Mouse (Mus musculus) frontal cortex, postnatal 25 days (tissue): ENCODE results near the gene Mavs.
"Not testable (repeated sequence)": the region's sequence is repeated elsewhere in the genome, so short reads cannot be mapped to it uniquely, and the experiment has no call there.

Experiments
- DNase-seq, 2 experiments: peaks; one replicate each; pipeline ENCODE4 v3.0.0; 2022; ENCODE audit warnings: low spot score in 2 of 2

The Mavs gene

DNA sequence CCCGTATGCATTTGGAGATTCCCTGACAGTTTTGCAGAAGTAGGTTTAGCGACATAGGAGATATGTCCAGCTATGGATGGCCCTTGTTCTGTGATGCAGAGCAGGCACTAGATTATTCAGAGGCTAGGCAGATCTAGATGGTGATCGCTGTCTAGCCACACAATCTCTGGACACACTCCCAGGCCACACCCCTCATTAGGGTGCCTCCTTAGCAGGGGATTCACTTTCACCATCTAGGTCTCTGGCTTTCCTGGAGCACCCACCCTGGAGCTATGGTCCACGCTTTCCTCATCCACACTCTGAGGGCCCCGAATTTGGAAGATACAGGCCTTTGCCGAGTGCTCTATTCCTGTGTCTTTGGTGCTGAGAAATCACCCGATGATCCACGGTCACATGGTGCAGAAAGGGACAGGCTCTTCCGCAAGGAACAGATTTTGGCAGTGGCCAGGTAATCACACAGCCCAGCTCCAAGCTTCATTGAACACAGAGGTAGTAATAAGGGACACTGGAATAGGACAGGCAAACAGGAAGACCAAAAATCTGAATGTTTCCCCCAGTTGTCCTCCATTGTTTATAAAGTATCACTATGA, 22.7 kb upstream of the Mavs start:
- no peak for DNase-seq

DNA sequence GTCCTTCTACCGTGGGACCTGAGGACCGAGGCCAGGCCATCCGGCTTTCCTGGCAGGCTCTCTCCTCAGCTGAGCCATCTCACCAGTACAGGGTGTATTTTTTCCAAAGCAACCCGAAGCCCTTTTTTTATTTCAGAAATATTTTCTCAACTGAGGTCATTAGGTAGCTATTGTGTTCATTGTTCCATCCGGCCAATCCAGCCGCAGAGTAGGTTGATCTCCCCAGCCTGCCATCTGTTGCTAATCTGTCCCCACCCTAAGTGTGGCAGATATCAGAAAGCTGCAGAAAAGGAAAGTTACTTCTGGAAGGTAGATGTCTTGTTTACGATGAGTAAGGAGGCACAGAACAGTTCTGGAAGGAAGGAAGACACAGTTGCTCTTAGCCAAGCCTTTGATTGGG, 20.1 kb upstream of the Mavs start:
- no peak for DNase-seq

DNA sequence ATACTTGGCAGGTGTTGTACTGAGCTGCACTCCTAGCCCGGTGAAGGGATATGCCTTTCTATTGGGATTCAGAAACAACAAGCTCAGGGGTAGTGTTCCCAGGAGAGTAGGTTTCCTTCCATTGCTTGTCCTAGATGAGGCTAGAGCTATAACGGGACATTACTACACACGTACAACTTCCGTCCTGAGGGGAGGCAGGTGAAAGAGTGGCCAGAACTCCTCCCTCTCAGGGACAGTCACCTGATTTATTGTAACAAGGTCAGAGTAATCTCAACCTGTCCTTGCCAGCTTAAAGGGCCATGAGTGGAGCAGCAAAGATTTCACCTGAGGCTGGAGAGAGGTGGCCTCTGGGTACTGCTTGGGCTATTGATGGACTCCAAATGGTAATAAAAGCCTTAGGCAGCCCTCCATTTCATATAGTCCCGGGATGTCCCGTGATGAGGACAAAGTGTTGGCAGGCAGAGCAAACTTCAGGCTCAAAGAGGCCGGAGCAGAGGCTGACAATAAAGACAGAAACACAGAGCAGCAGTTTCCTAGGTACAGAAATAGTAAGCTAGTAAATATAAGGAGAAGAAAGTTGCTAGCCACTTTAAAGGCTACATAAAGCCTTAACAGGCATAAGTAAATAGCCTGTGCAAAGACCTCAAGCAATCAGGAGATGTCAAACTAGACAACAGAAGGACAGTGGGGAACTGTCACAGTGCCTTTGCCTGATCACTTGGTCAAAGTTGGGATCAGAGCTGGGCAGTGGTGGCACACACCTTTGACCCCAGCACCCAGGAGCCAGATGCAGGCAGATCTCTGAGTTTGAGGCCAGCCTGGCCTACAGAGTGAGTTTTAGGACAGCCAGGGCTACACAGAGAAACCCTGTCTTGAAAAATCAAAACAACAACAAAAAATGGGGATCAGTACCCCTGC, 17.7 kb upstream of the Mavs start:
- no peak for DNase-seq

DNA sequence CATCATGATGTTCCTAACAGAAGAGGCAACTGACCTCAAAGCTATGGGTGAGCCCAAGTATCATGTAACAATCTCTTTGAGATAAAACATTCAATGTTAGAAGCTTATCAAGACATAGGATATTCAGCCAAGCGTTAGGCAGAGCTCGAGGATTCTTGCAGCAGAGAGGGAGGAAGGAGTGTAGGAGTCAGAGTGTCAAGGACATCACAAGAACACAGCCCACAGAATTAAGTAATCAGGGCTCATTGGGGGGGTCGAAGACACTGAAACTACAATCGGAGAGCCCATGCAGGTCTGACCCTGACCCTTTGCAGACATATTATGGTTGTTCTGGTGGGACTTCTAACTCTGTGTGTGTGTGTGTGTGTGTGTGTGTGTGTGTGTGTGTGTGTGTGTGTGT, 13.8 kb upstream of the Mavs start:
- no peak for DNase-seq

DNA sequence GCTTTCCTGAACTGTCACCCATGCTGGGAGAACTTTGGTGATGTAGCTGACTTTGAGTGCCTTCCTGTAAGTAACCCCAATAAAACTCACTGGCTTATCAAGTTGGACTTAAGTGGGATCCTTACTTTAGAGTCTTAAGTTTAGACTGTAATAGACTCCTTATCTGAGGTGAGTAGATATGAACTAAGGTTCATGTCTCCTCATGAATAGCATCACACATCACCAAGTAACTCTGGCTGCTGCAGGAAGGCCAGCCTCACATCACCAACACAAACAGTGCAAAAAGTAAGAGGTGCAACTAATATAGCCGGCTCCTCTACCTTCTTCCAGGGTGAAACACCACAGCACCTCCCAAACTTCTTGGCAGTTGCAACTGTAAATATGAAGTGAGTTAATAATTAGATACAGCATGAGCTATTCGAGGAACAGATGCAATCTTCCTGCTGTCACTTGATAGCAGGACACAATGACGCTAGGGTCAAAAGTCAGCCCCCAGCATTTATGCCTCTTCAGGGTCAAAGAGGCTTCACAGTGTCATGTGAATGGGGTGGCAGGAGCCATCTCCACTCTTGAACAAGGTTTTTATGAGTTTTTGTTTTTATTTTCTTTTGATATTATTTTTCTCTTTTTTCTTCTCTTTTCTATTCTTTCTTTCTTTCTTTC, 11.9 kb upstream of the Mavs start:
- no peak for DNase-seq

DNA sequence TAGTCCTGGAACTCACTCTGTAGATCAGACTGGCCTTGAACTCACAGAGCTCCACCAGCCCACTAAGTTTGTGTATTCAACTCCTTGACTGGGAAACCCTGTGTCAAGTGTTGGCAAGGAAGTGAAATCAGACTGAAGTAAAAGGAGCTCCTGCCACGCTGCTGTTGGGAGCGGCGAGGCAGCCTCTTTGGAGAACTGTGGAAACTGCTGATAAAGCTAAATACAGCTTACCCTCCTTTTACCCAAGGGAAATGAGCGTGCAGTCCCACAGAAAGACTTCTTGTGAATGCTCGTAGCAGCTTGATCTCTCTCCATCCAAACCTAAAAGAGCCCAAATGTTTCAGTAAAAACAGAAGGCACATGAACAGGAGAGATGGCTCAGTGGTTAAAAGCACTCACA, 11.3 kb upstream of the Mavs start:
- DNase-seq, result no peak

DNA sequence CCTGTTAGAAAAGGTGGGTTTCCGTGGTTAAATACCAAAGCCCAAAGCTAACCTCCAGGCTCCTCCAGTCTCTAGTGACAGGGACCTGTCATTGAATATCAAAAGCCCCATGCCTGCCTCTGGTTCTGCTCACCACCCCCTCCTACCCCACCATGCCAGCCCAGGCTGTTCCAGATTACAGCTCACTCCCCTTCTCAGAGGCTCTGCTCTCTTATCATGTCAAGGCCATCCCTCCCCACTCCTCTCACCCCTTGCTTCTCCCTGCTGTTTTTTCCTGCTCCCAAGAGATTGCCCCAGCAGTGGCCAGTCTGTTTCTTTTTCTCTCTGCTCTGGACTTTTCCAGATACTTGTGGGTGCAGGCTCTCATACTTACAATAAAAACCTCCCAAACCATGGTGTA, 10.3 kb upstream of the Mavs start:
- DNase-seq, result no peak

DNA sequence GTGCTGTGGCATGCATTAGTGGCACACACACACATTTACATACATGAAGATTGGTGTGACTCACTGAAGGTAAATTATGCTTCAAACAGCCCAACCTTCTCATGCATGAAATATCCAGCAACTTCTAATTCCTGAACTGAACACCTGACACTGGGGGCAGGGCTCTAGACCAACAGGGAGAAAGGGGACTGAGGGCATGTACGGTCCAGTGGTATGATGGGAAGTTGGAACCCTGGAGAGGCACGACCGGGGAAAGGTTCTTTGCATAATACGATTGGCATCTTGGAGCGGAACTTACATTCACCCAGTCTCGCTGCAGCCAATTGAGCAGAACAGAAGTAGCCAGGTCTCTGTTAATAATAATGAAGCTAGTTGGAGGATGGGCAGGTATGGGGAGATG, 8.7 kb upstream of the Mavs start:
- no peak for DNase-seq

DNA sequence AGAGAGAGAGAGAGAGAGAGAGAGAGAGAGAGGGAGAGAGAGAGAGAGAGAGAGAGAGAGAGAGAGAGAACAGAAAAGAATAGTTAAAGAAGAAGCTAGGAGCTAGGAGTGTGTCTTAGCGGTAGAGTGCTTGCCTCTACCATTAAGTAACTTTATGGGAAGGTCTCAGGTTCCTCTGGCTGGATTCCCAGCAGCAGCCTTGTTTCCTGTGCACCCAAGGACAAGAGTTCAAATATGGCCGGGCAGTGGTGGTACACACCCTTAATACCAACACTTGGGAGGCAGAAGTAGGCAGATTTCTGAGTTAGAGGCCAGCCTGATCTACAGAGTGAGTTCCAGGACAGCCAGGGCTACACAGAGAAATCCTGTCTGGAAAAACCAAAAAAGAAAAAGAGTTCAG, 7.2 kb upstream of the Mavs start:
- not testable (repeated sequence) for DNase-seq

DNA sequence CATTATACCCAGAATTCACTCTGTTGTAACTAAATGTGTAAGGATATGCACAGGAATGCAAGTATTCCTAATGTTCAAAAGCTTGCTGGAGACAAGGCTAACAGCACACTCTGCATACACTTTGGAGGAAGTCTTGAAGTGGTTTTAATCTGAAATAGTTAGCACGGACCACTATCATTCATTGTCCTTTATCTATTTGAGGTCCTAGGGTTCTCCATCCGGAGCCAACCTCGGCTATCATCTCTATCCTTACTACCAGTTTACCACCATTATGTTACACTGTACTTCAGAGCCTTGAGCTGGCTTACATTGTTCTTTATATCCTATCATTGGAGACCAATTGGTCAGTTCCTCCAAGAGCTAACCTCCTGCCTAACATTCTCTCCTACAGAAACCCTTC, 6.6 kb upstream of the Mavs start:
- DNase-seq, result no peak

DNA sequence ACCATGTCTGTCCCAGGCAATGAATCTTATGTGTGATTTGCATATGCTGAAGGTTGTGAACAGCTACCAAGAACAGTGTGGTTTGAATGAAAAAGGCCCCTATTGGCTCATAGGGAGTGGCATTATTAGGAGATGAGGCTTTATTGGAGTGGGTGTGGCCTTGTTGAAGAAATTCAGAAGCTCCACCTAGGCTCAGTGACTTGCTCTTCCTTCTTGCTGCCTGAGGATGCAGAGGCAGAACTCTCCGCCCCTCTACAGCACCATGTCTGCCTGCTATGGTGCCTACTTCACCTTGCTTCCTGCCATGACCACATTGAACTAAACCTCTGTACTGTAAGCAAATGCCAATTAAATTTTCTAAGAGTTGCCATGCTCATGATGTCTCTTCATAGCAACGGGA, 1.3 kb upstream of the Mavs start:
- no peak for DNase-seq

DNA sequence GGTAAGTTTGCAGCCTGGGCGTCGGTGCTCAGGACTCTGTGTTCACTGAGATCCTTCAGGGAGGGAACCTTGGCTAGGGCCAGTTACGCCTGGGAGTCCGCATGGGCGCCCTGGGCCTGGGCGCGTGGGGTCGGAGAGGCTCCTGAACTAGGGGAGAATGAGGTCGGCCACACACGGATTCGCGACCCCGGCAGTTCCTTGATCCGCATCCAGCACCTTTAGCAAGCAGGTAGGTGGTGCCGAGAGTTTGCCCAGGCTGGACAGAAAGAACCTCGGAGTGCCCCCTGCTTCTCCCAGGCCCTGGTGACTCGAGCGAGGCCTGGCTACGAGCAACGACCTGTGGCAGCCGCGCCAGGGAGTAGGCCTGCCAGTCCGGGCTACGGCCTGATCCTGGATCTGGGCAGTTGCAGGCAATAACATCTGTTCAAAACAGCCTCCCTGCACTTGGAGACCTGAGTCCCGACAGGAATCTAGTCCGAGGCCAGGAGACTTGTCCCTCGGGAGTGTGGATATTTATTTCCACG, 326 bp downstream of the Mavs start:
- DNase-seq, result no peak

DNA sequence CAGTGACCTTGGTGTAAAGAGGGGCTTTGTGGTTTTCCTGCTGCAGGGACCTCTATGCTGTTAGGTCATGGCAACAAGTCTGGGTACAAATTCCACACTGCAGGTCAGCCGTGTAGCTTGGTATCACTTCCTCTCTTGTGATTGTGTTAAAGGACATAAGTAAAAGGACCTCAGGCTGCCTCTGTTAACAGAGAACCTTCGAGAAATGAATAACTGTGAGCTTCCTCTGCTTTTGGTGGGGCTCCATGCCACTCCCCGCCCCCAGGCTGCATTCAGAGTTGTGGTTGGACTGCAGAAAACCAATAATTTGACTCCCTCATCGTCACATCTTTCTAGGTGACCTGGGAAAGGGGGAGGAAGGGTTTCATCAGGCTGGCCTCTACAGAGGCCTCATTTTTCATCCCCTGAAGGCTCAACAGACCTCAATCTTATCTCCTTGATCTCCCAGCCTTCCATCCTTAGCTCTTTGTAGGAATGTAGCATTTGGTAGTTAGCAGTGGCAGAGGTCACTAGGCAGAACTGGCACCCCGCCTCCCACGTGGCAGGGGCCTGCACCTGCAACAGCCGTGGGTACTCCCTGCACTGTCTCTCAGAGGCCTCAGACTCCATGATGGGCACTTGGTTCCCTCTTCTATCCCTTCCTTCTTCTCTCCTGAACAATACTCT, 1.2 kb downstream of the Mavs start:
- DNase-seq, result no peak

DNA sequence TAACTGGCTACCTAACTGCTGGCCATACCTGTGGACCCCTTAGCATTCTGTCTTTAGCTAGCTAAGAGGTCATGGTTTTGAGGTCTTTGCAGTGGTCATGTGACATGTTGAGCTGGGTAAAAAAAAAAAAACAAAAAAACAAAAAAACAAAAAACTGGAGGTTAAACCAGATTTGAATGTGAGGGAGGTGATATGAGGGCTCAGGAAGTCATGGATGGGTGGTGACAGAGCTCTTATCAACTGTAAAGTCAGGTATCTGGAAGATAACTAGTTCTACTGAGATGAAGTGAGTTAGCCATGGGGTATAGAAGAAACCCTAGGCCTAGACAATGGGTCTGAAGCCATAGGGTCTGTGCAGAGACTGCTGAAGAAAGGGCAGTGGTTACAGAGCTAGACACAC, 8.3 kb downstream of the Mavs start:
- DNase-seq, result no peak

DNA sequence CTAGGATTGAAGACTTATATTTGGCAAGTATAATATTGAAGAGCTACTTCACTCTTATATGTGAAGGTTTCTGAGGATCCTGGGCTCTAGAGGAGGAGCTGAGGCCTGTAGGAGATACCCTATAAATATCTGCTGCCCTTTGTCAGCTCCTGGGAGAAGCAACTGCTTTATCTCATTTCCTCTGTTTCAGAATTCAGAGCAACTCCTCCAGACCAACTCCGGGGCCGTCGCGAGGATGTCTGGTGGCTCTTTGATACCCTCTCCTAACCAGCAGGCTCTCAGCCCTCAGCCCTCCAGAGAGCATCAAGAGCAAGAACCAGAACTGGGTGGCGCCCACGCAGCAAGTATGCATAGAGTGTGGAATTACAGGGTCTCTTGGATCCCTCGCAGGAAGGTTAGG, 9.1 kb downstream of the Mavs start:
- DNase-seq, result no peak

DNA sequence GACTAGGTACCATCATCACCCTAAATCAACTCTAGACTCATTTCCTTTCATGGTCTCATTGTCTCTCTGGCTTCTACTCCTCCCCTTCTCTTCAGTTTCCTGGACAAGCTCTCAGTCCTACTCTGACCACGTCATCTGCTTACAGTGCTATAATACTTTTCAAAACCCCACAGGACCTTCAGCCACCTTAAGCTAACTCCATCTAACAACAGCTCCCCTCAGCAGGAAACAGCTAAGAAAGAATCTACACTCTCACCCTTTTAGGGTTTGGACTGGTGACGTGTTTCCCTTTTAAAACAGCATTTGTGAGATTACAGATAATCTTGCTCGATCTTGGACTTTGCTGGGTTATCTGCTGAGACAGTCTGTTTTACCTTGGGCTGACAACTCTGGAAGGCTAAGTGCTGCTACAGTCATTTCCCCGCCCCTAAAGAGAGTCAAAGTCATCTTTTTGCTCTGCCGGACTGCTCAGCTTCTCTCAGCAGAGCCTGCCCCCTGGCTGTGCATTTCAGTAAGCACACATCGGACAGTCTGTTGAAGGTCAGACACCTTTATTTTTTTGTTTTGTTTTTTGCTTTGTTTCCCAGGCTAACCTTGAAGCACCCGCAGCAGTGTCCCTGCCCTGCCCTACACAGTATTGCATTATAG, 19.9 kb downstream of the Mavs start:
- no peak for DNase-seq

DNA sequence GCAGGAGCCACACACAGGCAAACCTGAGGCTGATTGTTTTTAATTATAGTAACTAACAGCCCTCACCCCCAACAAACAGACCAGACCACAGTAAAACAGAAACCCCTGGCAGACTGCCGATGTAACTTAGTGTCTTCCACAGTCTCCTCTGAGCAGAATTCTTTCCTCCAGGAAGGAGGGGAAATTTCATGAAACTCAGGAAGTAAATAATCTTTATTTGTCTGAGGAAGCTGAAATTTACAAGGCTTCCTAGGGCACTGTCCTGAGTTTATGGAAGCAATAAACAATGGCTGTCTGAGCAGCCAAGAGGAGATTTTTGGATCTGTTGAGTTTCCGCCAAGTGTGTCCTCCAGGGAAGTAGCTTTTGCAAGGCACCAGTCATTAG, 20.5 kb downstream of the Mavs start:
- DNase-seq, result no peak

DNA sequence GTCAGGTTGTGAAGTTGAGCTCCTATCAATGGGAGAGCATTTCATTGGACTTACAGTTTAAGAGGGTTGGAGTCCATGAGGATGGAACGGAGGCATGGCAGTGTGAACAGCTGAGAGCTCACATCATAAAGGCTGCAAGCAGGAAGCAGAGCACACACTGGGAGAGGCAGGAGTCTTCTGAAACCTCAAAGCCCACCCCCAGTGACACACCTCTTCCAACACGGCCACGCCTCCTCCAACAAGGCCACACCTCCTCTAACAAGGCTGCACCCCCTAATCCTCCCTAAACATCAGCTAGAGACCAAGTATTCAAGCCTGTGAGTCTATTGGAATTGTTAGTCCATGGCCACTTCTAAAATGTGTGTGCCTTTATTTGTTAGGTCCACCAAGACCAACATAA, 21.9 kb downstream of the Mavs start:
- DNase-seq, result no peak

DNA sequence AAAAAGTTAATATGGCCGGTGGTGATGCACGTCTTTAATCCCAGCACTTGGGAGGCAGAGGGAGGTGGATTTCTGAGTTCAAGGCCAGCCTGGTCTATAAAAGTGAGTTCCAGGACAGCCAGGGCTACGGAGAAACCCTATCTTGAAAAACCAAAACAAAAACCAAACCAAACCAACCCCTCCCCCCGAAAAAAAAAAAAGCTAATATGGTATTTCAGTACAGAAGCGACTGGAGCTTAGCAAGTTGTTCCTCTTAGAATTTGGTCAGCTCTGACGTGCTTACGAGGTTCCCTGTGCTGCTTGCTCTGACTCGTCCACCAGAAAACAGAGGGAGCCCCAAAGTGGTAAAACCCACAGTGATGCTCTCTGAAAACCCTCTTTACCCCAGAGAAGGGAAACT, 24.8 kb downstream of the Mavs start:
- DNase-seq, result no peak

DNA sequence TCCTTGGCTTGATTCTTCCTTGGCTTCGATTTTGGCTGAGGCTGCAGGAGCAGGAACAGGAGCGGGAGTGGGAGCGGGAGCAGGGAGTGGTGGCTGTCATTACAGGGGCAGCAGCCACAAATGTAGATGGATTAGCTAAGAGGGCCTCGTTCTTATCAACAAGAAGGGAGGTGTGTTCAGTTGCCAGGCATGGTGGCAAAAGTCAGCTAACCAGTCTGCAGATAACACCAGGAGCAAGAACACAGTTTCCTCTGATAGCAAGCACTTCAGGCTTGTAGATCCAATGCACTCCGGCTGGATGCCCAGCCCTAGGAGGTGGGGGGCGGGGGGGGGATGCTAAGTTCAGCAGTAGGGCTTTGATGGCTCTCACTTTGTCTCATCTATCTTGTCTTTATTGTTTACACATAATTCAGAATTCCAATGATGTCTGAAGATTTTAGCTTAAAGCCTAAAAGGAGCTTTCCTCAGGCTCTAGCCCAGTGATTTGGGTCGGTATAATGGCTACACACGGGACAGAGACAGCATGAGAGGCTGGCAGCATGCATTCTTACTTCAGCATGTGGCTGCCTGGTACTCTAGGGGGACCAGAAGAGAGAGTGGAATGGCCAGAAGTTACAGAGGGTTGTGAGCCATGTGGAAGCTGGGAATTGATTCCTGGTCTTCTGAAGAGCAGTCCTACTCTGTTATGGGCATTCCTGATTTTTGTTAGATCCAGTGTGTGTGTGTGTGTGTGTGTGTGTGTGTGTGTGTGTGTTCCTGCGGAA, 26.9 kb downstream of the Mavs start:
- no peak for DNase-seq
